Mouse (Mus musculus): ENCODE results near the gene Med25.

The Med25 gene

DNA sequence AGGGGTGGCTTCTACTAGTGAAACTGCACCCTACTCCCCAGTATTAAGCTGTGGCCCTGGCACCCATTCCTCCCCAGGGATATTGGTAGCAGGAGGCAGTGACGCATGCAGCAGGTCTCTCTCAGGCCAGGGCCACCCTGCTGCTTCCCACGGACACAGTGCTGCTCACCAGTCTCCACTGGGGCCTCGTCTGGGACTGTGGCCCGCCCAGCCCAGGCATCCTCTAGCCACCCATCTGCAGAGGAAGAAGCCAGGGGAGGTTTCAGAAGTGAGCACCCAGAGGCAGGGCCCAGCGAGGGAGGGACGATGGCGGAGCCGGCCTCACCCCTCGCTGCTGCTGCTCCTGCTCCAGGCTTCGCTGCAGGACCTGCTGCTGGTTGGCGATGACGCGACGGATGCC, 29.3 kb downstream of the Med25 start:
- DNase-seq (ENCODE audit: low spot score) = no peak

- DNase-seq (ENCODE audit: low spot score) = no peak
These were observed 30.1 kb downstream of the Med25 start for GRCm38 (mm10) chr7:44862434-44862833.

DNA sequence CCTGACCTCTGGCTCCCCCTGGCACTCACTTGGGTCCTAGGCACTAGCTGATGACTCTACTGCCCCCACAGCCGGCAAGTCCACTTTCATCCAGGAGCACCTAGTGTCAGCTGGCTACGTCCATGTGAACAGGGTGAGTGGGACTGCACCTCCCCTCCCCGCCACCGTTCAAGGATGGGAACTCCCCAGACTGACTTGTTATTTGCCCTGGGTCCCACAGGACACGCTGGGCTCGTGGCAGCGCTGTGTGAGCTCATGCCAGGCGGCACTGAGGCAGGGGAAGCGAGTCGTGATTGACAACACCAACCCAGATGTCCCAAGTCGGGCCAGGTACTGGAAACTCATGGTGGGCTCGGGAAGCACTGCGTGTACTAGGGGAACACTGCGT, 31.1 kb downstream of the Med25 start:
- no peak for DNase-seq (ENCODE audit: low spot score)

- DNase-seq (ENCODE audit: low spot score) = no peak
These were observed 31.7 kb downstream of the Med25 start for GRCm38 (mm10) chr7:44860576-44861428.

DNA sequence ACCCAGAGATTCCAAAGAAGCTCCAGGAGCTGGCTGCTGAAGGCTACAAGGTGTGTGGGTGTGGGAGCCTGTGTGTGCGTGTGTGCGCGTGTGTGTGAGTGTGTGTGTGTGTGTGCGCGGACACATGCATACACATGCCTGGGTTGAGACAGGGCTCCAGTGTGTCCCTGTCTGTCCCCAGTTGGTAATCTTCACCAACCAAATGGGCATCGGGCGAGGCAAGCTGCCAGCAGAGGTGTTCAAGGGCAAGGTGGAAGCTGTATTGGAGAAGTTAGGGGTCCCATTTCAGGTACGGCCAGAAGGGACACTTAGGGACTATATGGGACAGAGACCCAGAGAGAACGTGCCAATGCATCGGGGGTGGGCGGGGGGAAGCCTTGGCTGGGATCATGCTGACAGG, 32.6 kb downstream of the Med25 start:
- no peak for DNase-seq (ENCODE audit: low spot score)

- DNase-seq (ENCODE audit: low spot score) = no peak
These were observed 34.6 kb downstream of the Med25 start for GRCm38 (mm10) chr7:44857905-44858304.

DNA sequence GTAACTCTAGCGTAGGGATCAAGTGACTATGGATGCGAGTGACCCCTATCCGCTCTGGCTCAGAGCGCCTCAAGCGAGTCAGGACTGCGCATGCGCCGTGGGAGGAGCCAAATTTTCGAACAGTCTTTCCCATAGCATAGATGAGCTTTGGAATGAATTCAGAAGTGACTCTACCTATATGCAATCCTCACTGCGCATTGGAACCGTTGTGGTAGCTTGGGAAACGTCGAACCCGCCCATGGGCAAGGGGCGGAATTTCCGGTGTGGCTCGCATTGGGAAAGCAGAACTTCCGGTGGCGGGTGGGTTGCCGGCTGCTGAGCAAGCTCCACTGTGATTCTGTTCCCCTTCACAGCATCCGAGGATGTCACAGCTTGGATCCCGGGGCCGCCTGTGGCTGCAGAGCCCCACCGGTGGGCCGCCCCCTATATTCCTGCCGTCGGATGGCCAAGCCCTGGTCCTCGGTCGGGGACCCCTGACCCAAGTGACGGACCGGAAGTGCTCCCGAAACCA, 35.4 kb downstream of the Med25 start, which contains the start of gene Pnkp:
TSS of gene Pnkp (plus strand) at position 98 of the 511 bp plus-strand sequence.
- DNase-seq (ENCODE audit: low spot score) = peak; percentile 94

DNA sequence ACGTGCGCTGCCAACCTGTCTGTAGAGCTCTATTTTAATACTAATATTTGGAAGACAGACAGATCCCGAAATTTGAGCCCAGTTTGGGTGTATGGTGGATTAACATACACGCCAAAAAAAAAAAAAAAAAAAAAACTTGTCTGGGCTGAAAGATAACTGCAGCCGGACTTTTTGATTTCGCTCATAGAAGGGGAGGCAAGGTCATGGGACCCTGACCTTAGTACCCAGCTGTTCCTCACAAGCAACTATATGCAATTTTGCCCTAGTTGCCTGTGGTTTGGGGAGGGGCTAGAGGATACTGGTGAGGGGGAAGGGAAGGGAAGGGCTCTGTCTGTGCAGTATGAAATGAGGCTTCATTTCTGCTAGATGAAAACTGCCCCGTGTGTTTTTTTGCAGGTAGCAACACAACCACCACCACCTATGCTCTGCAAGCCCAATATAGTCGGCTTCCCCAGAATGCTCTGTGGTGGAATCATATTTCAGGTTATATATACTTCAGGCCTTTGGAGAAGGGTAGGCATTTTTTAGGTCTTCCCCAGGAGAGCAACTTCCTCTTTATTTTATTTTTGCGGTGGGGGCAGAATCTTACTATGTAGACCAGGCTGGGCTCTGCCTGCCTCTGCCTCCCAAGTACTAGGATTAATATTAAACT, 36.1 kb downstream of the Med25 start:
- DNase-seq (ENCODE audit: low spot score) = no peak

DNA sequence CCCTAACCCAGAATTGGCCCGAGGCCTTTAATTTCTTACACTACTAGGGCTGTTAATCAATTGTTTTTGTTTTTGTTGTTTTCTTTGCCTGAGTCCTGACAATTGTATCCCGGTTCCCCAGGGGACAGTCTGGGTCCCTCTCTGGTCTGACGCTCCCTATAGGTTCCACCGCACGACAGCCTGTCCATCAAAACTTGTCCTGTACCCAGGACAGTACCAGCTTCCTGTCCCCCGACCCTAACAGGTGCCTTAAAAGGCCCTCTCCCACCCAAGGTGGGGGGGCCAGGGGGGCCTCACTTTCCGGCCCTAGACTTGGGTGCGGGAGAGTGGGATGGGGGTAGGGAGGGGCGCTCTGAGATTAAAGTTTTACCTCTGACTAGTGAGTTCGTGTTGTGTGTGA, 37.5 kb downstream of the Med25 start:
- DNase-seq (ENCODE audit: low spot score) = no peak

GRCm38 (mm10) chr7:44854356-44855031, 38.0 kb downstream of the Med25 start:
- peak; percentile 79 for DNase-seq (ENCODE audit: low spot score)

DNA sequence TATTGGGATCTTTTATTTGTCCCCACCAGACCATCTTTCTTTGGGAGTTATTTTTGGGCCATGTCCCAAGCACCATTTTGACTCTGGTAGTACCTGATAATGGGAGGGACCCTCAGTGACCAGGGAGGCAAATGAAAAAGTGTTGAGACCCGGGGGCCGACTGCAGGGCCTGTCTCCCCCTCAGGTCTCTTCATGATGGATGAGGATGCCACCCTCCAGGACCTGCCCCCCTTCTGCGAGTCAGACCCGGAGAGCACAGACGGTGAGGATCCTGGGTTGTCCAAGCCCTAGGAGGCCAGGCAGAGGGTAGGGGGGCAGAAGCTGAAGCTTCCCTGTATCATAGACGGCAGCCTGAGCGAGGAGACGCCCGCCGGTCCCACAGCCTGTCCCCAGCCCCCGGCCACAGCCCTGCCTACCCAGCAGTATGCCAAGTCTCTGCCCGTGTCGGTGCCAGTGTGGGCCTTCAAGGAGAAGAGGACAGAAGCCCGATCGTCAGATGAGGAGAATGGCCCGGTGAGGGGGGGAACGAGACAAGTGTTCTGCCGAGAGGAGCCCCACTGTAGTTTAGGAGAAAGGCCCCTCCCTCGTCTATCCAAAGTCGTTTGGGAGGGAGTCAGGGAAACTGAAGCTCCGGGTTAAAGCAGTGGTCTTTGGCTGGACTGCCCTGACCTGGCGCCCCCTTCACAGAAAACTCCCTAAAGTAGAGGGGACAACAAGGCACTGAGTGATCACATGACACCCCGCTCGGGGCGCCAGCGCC, 38.7 kb downstream of the Med25 start:
- no peak for DNase-seq (ENCODE audit: low spot score)

DNA sequence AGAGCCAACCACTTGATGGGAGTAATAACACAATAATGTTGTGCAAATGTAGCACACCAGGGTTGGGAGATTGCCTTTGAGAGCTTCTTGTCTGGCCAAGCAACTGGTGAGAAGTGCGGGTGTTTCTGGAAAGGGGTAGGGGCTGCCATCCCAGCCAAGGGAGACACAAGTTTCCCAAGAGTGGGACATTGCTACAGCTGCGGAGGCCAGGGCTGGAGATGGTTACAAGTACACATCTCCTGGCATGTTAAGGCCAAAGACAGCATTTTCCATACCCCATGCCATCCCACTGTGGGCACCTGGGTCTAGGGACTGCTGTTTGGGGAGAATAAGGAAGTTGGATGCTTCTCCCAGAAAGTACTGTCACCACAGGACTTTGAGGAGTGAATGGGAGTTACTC, 39.4 kb downstream of the Med25 start:
- DNase-seq (ENCODE audit: low spot score) = no peak

- DNase-seq (ENCODE audit: low spot score) = no peak
These were observed 40.1 kb downstream of the Med25 start for GRCm38 (mm10) chr7:44852259-44853027.

DNA sequence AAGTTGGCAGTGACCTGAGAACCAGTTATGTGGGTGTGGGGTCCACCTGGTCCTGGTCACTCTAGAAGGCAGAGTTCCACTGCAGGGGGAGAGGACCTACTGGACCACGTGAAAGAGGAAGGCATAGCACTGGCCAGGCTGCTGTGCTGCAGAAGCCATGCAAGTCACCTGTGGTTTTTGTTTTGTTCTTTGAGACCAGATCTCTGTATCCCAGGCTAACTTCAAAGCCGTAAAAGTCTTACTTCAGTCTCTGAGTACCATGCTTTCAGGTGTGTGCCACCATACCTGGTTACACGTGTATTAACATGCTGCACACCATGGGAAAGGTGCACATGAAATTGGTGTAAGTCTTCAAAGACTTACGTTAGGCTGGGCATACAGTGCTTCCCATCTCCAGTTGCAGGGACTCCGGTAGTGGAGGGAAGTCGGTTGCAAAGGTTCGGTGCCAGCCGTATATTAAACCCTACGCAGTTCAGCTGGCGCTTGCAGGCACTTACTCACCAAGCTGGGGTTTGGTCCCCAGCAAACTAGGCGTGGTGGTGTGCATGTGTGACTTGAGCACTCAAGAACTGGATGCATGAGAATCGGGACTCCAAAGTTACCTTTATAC, 40.8 kb downstream of the Med25 start:
- no peak for DNase-seq (ENCODE audit: low spot score)

DNA sequence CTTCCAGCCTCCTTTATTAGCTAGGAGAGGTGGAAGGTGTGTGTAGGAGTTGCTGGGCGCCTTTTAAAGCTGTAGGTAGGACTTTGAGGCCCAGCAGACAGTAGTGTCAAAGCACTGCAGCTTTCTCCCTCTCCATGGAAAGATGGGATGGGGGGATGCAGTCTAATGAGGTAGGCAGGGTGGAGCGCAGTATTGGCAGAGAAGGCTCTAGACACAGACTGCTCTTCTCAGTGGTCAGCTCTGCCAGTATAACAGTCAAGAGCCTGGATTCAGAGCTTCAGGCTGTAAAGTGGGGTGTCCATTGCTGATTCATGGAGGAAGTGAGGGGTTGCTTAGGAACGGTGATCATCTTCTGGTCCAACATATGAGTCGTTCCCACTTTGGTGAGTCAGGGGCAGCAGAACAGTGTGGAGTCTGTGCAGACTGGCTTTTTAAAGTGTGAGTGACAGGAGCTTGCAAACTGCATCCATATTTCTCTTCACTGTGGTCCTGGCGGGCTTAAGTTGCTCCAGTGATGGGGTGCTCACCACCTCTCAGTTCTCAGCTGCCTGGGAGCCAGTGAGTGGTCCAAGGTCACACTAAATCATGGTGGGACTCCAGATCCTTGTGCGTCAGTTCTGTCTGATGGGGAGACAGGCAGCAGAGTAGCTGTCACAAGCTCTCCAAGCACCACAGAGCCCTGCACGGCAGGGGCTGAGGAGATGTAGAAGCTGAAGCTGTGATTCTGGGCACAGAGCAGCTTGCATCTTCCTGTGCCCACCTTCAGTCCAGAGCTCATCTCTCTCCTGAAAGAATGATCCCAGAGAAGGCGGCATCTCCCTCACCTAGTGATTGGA, 41.5 kb downstream of the Med25 start:
- DNase-seq (ENCODE audit: low spot score) = no peak

DNA sequence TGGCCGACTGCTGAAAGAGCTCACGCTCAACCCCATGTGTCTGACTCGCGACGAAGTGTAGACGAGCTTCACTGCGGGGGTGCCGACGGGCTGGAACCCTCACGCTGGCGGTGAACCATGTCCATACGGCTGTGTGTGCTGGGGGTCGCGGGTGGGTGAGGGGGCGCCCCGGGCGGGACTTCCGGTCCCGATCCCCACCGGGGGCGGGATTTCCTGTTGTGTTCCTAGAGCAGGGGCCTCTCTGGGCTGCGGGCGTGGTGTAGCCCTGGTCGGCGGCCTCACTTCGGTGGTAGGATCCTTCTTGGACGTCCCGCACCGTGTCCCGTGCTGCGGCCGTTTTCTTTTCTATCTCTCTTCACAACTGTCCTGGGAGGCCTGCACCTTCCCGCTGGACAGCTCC, 42.4 kb downstream of the Med25 start:
- DNase-seq (ENCODE audit: low spot score) = peak; percentile 79

- DNase-seq (ENCODE audit: low spot score) = peak; percentile 94
These were observed 42.9 kb downstream of the Med25 start for GRCm38 (mm10) chr7:44849416-44850111.

- DNase-seq (ENCODE audit: low spot score) = peak; percentile 100
These were observed 43.7 kb downstream of the Med25 start, which contains the start of the genes Akt1s1 and Tbc1d17 for GRCm38 (mm10) chr7:44848561-44849415. Gene Akt1s1, plus strand, starts transcription at chr7:44848991. Gene Tbc1d17, minus strand, starts transcription at chr7:44849079.
